Mouse (Mus musculus) urinary bladder, postnatal 25 days (tissue): ENCODE data around the gene Foxe1.

ENCODE experiments used
- DNase-seq: peaks from one replicate; pipeline ENCODE4 v3.0.0; 2022; ENCODE audit warnings: low spot score

Foxe1 gene

DNA sequence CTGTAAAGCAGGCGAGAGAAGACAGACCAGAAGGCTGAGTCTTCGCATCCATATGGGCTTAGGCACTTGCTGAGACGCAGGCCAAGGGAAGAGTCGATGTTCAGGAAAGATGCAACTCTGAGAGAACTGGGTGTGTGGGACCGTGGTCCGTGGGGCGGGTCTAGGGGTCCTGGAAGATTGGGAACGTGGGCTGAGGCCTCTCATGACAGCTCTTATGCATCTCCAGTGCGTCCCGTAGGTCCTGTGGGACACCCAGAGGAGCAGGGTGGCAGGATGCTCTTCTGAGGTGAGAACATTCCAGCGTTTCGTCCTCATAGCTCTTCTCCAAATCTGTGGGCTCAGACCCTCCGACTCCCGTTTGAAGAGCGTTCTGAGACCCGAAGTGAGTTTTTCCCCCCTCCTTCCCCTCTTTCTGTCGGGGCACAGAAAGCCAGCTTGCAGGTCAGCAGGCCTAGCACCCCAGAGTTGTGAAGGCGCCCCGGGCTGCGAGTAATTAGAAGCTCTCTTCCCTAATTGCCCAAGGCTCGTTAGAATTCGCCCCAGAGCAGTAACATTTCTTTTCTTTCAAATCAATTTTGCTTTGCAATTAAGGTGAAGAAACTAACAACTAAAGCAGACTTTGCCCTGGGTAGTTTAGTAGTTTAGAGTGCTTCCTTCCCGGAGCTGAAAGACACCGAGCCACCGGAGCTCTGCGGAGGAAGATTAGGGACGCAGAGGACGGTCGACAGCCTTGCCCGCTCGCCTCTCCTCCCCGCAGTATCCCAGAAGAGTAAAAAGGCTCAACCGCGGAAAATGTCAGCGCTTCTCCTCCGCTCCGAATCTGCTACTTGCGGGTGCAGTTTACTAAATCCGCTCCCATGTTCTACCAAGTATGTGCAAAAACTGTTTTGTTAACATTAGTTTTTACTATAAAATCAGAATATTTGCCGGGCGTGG lies 4.4 kb downstream of the Foxe1 start:
- no peak for DNase-seq

DNA sequence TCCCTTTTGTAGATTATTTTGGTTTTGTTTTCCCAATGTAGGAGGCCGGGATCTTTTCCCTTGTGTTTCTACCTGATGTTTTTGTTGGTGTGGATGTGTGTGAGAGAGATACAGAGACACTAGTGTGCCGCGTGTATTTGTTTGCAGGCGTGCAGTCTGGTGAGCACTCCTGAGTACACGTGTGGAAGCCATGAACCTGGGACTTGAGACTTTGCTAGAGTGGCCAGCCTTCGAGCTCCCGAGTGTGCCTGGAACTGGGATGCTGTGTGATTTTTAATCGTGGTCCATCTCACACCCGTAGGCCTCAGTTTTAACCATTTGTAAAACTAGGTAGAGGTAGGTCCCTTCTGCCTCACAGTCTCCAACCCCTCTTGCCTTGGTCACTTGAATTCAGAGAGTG lies 5.5 kb downstream of the Foxe1 start:
- DNase-seq = no peak

DNA sequence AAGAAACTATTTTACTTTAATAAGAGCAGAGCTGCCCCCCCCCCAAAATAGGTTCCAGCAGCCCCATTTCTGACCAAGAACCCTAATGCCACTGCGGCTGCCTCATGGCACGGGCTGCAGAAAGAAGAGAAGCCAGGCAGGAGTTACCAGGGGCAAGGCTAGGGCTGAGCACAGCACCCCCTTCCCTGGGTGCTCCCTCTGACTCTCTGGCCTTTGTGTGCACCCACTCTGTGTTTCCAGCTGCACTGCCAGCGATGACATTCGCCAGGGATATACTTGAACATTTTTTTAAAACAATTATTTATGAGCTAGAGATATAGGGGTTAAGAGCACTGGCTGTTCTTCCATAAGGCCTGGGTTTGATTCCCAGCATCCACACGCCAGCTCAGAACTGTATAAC lies 6.1 kb downstream of the Foxe1 start:
- DNase-seq = no peak

DNA sequence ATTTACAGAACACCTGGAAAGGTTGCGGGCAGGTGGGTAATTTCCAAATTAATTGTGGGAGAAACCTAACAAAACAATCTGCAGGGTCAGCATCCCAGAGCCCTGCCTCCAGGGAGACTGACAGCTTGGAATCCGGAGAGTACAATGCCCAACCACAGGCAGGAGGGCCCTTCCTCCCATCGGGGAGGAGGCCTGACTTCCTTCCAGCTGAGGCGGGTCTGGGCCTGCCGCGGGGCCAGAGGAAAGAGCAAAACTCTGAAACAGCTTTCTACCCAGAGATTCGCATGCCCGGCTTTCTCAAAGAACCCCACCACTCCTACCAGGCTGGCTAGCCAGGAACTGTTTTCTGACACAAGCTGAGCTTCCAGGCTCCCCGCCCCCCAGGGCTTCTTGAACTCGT lies 9.6 kb downstream of the Foxe1 start:
- no peak for DNase-seq

DNA sequence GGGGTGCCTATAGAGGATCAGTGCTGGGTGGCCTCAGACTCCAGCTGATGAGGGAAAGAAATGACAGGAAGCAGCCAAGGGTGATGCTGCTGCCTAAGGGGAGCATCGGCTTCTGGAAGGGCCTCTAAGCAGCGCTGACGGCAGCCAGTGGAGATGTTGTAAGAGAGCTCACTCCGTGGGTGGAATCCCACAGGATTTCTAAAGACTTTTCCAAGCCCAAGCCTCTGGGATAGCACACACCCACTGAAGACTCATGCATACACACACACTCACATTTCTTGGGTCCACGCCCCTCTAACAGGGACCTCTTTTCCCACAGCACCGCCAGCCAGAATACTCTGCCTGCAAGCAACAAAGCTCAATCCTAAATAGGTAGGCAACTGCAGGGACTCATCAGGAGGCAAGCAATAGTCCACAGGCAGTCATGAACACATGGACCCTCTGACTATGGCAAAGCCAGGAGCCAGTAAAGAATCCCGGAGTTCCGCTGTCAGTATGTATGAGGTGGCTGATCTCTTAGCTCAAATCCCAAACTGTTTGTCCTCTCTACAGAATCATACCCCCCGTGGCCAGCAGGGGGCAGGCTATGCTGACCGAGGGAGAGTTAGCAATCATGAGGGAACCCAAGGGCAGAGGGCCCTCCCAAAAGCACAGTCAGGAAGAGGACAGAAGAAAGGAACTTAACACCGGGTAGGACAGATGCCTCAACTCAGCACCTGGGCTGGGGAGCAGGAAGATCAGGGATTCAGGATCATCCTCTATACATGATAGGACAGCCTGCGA lies 13.1 kb downstream of the Foxe1 start:
- peak; percentile 62 for DNase-seq

DNA sequence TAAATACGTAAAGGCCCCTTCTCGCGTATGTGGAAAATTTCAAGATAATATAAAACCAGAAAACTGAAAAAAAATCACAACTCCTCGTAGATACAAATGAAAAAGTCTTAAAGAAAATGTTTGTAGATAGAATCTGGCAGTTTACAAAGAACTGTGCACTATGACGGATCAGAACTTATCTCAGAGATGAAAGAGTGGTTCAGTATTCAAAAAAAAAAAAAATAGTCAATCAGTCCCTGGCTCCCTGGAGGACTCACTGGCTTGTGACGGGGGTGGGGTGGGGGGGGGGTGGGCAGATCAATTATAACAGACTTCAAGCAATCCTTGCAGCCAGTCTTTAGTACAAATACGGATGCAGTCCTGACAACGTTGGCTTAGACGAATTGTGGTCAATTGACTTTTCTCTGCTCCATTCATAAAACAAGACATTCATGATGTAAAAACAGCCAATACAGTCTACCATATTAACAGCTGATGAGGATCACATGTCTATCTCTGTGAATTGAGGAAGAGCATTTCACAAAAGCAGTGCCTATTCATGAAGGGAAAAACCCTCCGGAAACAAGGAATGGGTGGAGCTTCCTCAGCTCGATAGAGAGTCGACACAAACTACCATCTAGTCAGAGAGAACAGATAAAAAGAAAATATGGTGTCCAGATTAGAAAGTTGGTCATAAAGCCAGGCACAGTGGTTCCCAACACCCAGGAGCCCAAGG lies 16.3 kb downstream of the Foxe1 start:
- DNase-seq = no peak

DNA sequence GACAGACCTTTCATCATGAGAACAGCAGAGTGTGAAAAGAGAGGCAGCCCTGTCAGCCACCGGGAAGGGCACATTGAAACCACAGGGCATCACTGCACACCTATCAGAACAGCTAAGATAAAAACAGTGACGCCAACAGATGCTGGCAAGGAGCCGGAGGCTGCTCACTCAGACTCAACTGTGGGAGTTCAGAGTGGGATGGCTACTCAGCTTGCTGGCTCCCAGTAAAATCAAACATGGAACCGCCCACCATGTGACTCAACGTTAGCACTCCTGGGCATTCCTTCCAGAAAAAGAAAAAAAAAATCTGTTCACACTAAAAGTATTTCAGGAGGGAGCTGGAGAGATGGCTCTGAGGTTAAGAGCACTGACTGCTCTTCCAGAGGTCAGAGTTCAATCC lies 17.8 kb downstream of the Foxe1 start:
- no peak for DNase-seq

DNA sequence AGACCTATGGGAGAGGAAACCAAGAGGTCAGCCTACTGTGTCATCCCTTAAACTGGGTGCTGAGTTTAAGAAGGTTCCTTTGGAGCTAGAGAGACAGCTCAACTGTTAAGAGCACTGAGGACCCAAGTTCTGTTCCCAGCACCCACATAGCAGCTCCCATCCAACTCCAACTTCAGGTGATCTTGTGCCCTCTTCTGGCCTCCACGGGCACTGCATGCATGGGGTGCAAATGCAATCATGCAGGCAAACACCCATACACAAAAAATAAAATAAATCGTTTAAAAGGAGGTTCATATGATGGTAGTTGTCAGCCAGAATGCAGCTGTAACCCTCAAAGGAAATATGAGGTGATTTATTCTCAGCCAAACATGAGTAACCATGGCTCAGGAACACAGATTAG lies 21.0 kb downstream of the Foxe1 start:
- DNase-seq = no peak

DNA sequence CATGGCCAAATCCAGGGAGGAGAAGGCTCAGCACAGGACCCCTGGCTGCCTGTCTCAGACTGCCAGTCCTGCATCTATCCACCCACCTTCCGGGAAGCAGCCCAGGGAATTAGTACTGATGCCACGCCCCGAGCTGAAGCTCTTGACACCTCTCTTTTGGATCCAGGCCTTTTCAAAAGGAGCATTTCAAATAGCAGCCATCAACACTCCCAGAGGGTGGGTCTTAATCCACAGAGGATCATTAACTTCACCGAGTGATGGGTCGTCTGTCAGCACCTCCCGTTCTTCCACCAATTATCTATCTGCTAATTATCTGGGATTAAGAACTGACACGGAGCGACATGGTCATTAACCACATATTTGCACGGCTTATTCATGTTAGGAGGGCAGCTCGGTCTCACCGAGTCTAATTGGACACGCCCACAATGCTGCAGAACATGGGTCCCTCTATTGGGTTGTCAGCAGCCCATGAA lies 24.1 kb downstream of the Foxe1 start:
- no peak for DNase-seq

DNA sequence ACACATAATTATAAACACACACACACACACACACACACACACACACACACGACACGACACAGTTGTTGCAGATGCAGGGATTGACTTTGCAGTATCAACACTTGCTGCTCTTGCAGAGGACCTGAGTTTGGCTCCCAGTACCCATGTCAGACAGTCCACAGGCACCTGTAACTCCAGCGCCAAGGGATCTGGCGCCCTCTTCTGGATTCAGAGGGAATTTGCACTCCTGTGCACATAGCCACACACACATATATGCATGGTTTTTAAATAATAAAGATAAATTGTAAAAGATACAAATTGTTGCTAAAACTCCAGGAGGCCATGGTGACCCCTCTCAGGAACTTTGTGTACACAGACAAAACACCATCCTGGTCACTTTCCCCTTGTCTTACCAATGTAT lies 25.7 kb downstream of the Foxe1 start:
- DNase-seq = no peak

DNA sequence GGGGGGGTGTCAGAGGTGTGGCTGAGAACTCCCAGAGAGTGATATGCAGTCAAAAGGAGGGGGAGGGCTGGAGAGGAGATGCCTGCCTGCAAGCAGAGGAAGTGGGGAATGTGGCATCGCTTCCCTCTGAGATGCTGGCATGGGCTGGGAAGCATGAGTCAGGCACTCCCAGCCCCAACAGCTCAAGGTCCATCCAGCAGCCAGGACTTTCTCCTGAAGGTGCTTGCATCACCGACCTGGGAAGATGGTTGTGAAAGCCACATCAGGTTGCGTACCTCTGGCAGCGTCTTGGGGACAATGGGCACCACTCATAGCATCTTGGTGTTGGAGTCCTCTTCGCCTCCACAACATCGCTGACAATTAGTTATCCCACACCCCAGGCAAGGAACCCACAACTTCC lies 27.0 kb downstream of the Foxe1 start:
- DNase-seq = no peak

DNA sequence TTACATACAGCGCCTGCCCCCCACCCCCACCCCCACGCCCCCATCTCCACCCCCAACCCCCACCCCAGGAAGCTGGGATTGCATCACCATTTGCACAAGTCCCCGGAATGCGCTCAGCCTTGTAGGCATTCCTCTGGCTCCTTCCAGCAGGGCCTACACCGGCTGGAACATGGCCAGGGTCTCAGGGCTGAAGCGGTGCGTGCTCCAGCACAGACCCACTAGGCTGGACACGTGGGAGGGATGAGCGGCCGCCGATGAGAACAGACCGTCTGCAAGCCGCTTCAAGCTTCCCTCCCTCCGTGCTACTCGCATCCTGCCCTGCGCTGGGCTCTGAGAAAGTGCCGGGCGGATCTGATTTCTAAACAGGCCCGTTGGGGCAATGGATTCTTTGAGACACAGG lies 27.6 kb downstream of the Foxe1 start:
- DNase-seq = peak; percentile 62

DNA sequence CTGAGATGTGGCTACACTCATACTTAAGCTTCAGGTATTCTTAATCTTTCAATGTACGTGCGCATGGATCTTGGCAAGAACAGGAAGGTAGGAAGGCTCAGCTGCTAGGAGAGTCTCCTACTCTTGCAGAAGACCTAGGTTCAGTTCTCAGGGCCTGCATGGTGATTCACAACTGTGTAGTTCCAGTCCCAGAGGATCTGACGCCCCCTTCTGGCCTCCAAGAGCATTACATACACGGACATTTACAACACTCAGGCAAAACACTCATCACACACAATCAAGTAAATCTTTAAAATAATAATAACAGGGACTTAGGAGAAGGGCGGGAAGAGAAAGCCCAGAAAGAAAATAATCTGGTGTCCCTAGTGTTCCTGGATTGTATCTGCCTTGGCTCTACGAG lies 31.0 kb downstream of the Foxe1 start:
- no peak for DNase-seq

DNA sequence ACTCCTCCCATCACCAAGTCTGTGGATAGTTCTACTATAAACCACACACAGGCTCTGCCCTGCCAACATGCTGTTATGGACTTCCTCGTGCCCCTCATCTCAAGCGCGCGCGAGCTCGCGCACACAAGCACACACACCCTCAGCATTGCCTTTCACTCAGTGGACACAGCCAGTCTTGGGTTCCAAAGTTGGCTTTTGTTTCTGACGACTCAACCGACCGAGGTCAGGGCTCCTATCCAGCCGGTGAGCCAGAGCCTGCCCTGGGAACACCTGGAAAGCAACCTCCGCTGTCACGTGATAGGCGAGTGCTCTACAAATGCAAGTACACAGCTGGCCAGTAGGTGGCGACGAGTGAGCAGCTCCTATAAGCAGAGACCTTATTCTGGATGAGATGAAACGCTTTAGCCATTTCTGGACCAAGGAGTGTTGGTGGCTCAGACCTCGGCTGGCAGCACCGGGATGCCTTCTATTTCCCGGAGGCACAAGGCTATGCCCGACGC lies 31.5 kb downstream of the Foxe1 start:
- peak; percentile 79 for DNase-seq

DNA sequence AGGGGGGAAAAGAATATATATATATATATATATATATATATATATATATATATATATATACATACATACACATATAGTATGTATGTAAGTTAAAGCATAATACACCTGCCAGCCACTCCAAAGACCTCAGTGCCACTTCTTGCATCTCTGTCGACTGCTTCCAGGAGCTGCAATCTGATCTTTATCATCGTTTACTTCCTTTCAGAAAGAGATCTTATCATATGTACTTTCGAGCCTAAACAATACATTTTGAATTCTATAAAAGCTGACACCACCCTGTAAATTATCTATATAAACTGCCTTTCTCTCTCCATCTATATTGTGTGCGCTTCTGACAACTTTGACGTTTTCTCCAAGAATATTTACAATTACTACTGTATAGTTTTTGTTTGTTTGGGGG lies 45.1 kb downstream of the Foxe1 start:
- DNase-seq = no peak

DNA sequence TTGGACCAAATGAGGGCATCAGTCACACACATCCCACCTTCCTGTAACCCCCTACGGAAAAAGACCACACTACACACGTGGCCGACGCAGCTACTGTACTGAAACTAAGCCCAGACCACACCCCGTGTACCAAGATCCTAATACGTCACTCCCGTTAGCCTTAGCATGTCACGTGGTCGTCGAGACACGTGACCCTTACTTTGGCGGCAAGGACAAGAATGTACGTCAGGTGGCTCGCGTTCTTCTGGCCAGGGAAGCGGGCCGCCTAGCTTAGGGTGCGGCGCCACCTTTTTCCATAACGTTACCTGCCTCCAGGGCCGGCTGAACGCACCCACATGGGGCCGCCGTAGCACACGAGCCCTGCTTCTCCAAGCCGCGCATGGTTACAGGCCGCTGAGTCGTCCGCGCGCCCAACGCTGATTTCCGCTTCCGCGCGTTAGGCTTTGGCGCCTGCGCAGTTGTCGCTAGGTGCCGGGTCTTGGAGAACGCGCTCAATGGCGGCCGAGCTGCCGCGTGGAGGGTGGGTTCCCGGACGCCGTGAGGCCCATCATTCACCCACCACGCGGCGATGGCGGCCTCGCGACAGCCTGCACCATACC lies 45.7 kb downstream of the Foxe1 start, which contains the start of gene Trmo:
Gene Trmo, minus strand, starts transcription at position 425 of the 599 bp plus-strand sequence.
- DNase-seq = peak; percentile 93

DNA sequence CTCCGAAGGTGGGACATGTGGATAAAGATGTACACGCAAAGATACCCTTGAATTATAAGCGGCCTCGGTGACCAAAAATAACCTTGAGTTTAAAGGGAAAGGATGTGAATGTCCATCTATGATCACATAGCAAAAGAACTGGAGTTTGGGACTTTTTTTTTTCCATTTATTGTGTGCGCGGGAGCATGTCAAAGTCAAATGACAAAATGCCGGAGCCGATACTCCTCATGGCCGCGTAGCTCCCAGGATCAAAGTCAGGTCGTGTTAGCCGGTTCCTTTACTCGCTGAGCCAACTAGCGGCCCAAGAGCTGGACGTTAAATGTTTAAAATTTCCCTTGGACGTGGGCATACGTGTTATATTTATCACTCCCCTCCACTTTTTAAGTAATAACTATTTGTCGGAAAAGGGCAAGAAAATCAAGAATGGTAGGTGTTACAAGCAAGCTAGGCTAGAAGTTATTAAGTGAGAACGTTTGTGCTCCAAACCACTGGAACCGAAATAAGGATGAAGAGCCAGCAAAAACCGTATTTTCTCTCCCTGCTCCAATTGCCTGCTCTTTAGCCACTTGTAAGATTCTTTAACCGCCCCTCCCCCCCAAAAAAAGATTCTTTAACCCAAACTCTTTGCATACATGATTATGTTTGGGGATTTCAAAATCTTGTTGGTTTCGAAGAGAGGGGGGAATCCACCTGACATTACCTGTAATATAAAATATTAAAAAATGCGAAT lies 46.4 kb downstream of the Foxe1 start:
- DNase-seq = peak; percentile 29

DNA sequence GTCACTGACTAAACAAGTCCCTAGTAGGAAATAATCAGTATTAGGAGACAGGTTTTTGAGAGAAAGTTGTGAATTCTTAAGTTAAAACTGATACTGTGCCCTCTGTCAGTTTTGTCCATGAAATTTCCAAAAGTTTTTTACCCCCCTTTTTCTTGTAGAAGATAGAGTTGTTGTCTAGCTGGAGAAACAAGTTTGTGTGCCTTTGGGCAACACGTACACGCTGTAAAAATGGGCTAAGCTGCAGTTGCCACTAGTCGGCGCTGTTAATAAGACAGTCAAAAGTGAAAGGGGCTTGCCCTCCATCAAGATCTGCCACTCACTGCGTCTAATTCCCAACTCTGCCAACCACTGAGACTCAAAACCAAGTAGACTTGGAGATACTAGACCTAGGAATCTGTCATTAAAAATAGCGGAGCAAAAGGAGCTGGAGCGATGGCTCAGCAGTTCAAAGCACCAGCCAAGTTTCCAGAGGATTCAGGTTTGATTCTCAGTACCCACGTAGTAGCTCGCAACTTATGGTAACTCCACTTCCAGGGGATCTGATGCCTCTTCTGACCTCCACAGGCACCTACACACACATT lies 47.1 kb downstream of the Foxe1 start:
- peak; percentile 74 for DNase-seq

DNA sequence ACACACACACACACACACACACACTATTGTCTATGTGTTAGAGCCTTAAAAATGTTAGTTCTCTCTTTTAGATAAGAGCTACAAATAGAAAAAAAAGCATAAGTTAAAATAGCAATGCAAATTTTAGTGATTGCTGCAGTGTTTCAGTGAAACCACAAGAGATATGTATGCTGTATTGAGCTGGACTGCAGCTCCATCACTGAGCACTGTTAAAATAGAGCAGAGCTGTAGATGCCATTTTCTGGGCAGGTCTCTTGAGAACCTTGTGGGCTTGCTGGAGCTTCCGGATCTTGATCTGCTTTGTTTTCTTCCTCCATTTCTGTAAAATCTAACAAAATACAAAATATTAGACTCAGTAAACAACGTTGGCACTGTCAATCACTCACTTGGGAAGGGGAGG lies 51.0 kb downstream of the Foxe1 start:
- DNase-seq = no peak

DNA sequence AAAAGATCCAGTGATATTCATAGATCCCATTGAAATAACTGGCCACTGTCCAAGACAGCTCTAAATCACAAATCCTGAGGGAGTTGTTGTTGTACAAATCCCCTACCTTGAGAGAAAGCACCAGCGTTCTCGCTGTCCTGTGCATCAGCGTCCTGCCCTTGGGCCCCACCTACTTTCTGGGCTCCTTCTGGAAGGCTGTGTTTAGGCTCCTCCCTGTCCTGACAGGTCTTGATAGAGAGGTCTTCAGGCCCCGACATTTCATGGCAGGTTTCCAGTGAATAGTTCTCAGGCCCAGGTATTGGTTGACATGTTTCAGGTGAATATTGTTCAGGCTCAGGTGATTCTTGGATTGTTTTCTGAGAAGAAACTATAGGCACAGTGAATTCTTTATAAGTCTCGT lies 52.3 kb downstream of the Foxe1 start:
- no peak for DNase-seq
